Mouse (Mus musculus) adrenal gland, adult 8-10 months (tissue): ENCODE data around the gene Mcm9. TPM values are rescaled to one million over a fixed set of nuclear protein-coding genes. Genes with fewer than 3 reads are reported as not detected.
"Not testable (repeated sequence)": the region's sequence is repeated elsewhere in the genome, so short reads cannot be mapped to it uniquely, and the experiment has no call there.

Experiments
- DNase-seq: peaks from one replicate; pipeline ENCODE4 v3.0.0; 2022
- total RNA-seq, 4 experiments: library from RNA; stranded (reverse); gene quantifications; 2 replicates each; pipeline ENCODE4 v1.2.4; 2022

Mcm9 gene
- total RNA-seq, 4 experiments from 2014 or later: 10.3 to 16.2 (median 13.9) TPM

GRCm38 (mm10) chr10:53499518-53499917 lies 130.7 kb downstream of the Mcm9 start:
- peak; percentile 19 for DNase-seq

DNA sequence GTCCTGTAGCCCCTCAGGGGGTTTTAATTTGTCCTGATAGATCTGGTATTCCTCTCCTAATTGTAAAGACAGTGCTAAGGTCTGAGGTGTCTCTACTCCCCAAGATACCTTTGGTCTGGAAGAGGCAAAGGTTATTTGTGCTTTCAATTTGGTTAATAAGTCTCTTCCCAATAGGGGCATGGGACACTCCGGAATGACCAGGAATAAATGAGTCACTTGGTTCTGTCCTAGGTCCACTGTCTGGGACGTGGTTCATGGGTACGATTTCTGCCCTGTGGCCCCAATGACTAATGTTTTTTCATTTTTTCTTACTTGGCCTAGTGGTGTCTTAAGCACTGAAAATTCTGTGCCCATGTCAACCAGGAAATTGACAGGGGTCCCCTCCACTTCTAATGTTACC lies 134.9 kb downstream of the Mcm9 start:
- not testable (repeated sequence) for DNase-seq

- DNase-seq: no peak
Observed at GRCm38 (mm10) chr10:53493954-53494353, 136.3 kb downstream of the Mcm9 start.

Other genes with a start within 250 kb of the Mcm9 start
- gene Asf1a, start 33.7 kb downstream of the Mcm9 start, total RNA-seq: 10 to 100 TPM; 27.7 to 33.4 (median 31.0) TPM
- gene Fam184a, start 120.7 kb upstream of the Mcm9 start, total RNA-seq: 1 to 10 TPM; 2.4 to 3.5 (median 3.2) TPM